Mouse (Mus musculus): Measurements from ENCODE around the gene Olfr1249.
"Not testable (repeated sequence)": the region's sequence is repeated elsewhere in the genome, so short reads cannot be mapped to it uniquely, and the experiment has no call there.

Olfr1249 gene

DNA sequence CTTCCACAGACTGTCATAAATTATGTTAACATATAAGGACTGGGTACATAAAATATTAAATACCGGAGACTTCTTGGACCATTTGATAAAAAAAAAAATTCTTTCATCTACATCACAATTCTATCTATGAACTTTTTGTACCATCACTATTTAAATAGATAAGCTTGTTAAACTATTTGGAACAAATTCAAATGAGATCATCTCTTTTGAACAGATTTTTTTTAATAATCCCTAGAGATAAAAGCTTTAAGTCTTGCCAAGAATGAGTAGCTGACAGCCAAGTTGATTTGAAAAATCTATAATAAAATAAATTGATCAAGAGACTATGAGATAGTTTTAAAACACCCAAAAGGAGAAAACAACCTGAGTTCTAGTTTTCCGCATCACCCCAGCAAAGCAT is at the start of gene Olfr1249:
Olfr1249 (minus strand) TSS at position 101 of the 400 bp plus-strand sequence.
- no peak for DNase-seq

DNA sequence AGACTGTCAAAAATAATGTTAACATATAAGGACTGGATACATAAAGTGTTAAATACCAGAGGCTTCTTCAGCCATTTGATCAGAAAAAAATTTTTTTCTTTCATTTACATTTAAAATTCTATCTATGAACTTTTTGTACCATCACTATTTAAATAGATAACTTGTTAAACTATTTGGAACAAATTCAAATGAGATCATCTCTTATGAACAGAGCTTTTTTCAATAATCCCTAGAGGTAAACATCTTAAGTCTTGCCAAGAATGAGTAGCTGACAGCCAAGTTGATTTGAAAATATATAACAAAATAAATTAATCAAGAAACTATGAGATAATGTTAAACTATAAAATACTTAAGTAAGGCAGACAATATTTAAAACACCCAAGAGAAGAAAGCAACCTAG is 37.1 kb upstream of the Olfr1249 start, which contains the start of gene Olfr1251:
Olfr1251 (minus strand) TSS at position 101 of the 400 bp plus-strand sequence.
- no peak for DNase-seq

DNA sequence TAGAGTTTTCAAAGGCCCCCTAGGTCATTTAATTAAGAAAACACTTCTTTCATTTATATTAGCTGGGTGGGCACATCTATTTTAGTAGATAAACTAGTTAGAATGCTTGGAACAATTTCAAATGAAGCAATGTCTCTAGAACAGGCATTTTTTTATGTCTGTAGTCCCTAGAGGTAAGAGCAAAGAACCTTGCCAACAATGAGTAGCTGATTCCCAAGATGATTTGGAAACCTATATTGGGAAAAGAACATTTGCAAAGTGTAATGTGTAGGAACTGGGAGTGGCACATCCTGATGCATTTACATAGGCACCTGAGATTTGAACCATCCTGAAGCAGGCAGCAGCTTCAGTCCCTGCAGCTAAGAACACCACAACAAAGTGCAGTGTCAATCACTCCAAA is 26.6 kb upstream of the Olfr1249 start, which contains the start of gene Olfr1250:
Olfr1250 (minus strand) TSS at position 101 of the 400 bp plus-strand sequence.
- no peak for DNase-seq

DNA sequence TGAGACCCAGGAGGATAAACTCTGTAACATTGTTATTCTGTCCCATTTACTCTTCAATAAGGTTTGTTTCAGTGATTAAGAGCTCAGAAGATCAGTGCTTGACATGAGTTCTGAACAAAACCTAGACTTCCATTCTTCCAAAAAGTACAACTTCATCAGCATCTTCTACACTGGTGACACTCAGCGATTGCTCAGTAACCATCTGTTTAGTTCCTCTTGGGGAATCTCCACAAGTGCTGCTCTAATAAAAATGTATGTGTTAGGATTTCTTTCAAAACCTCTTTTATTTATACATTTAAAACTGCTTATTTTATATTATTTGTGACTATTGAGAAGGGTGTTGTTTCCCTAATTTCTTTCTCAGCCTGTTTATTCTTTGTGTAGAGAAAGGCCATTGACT is 16.6 kb downstream of the Olfr1249 start, which contains the start of gene Olfr1248:
Olfr1248 (minus strand) TSS at position 101 of the 400 bp plus-strand sequence.
- not testable (repeated sequence) for DNase-seq

DNA sequence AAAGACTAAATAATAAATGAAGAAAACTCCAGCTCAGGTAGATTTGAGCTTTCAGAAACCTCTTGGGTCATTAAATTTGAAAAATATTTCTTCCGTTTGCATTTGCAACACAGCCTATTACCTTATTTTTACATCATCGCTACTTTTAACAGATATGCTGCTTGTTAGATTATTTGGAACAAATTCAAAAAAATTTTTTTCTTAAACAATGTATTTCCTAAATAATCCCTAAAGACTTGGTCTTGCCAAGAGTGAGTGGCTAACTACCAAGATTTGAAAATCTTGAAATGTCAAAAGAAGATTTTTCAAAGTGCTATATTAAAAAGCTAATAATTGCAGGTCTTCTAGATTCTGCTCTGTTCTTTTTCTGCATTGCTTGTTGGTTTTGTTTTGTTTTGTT is 20.8 kb downstream of the Olfr1249 start, which contains the start of gene Olfr1247:
Olfr1247 (minus strand) TSS at position 101 of the 400 bp plus-strand sequence.
- DNase-seq = no peak

DNA sequence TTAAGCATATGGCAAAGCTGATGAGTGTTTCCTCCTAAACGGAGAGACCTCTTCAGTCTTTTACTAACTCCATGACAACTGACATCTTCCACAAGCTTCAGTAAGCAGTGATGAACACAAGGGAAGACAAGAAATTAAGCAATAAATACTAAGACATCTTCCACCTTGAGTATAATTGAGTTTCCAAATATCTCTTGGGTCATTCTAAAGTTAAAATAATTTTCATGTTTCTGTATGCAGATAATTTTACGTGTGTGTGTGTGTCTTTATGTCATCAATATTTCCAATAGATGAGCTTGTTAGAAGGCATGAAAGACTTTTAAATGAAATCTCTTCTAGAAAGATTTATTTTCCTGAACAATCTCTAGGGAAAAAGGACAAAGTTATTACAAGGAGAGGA is 41.7 kb downstream of the Olfr1249 start, which contains the start of gene Olfr1246:
Olfr1246 (minus strand) TSS at position 101 of the 400 bp plus-strand sequence.
- DNase-seq = no peak
